Mouse (Mus musculus) lung, postnatal 10 days (tissue): ENCODE data around the gene Sdk1.

Experiments used
- DNase-seq: peaks from one replicate; pipeline ENCODE4 v3.0.0; 2021

The Sdk1 gene

GRCm38 (mm10) chr5:141240841-141241543 lies at the start of gene Sdk1:
Gene Sdk1, plus strand, starts transcription at chr5:141241490.
- peak; percentile 97 for DNase-seq

GRCm38 (mm10) chr5:141197278-141197677 lies 44.0 kb upstream of the Sdk1 start:
- no peak for DNase-seq

- DNase-seq: no peak
Observed at GRCm38 (mm10) chr5:141202276-141203065, 38.8 kb upstream of the Sdk1 start.

GRCm38 (mm10) chr5:141207061-141207460 lies 34.2 kb upstream of the Sdk1 start:
- no peak for DNase-seq

- DNase-seq: no peak
Observed at GRCm38 (mm10) chr5:141225243-141225642, 16.0 kb upstream of the Sdk1 start.

- DNase-seq: no peak
Observed at GRCm38 (mm10) chr5:141234326-141234725, 7.0 kb upstream of the Sdk1 start.

- DNase-seq: no peak
Observed at GRCm38 (mm10) chr5:141239401-141239800, 1.9 kb upstream of the Sdk1 start.

GRCm38 (mm10) chr5:141240441-141240840 lies 849 bp upstream of the Sdk1 start:
- DNase-seq: no peak

- DNase-seq: no peak
Observed at GRCm38 (mm10) chr5:141241645-141242284, 475 bp downstream of the Sdk1 start.

GRCm38 (mm10) chr5:141243253-141243965 lies 2.1 kb downstream of the Sdk1 start:
- no peak for DNase-seq

GRCm38 (mm10) chr5:141264253-141264652 lies 23.0 kb downstream of the Sdk1 start:
- peak; percentile 38 for DNase-seq

- no peak for DNase-seq
Observed at GRCm38 (mm10) chr5:141277112-141277511, 35.8 kb downstream of the Sdk1 start.

- no peak for DNase-seq
Observed at GRCm38 (mm10) chr5:141281751-141282150, 40.5 kb downstream of the Sdk1 start.

- DNase-seq: no peak
Observed at GRCm38 (mm10) chr5:141289611-141290010, 48.3 kb downstream of the Sdk1 start.

GRCm38 (mm10) chr5:141295240-141295639 lies 54.0 kb downstream of the Sdk1 start:
- peak; percentile 17 for DNase-seq

GRCm38 (mm10) chr5:141302287-141302694 lies 61.0 kb downstream of the Sdk1 start:
- DNase-seq: peak; percentile 55

- DNase-seq: no peak
Observed at GRCm38 (mm10) chr5:141303746-141304145, 62.5 kb downstream of the Sdk1 start.

GRCm38 (mm10) chr5:141304706-141305105 lies 63.4 kb downstream of the Sdk1 start:
- DNase-seq: no peak

GRCm38 (mm10) chr5:141310641-141311040 lies 69.4 kb downstream of the Sdk1 start:
- no peak for DNase-seq

GRCm38 (mm10) chr5:141311801-141312200 lies 70.5 kb downstream of the Sdk1 start:
- DNase-seq: peak; percentile 16

GRCm38 (mm10) chr5:141312305-141312704 lies 71.0 kb downstream of the Sdk1 start:
- no peak for DNase-seq

GRCm38 (mm10) chr5:141317095-141317494 lies 75.8 kb downstream of the Sdk1 start:
- DNase-seq: peak; percentile 10

- DNase-seq: no peak
Observed at GRCm38 (mm10) chr5:141324910-141325309, 83.6 kb downstream of the Sdk1 start.
